Mouse (Mus musculus) intestine, embryonic 16.5 days (tissue): ENCODE data around the gene Slc39a11. TPM values are rescaled to one million over a fixed set of nuclear protein-coding genes. Genes with fewer than 3 reads are reported as not detected.

Experiments
- ATAC-seq: fragments of 200-750 bp; cut with Nextera tagmentation; 2 replicates; pipeline ENCODE4 v1.8.0; 2017; ENCODE audit warnings: moderate TSS enrichment, moderate library complexity
- H3K27ac ChIP-seq: fragments of 300-500 bp; sonication (generic); 2 replicates; pipeline ENCODE4 v1.5.1; 2014; ENCODE audit warnings: mild to moderate bottlenecking, low read length
- H3K27me3 ChIP-seq: fragments of 300-500 bp; sonication (generic); replicated peaks from 2 replicates; pipeline ENCODE4 v1.6.1; 2014; ENCODE audit warnings: low read length, control low read depth, mixed read lengths; ENCODE audit not compliant: control insufficient read depth, insufficient read depth
- H3K36me3 ChIP-seq: fragments of 300-500 bp; sonication (generic); 2 replicates; pipeline ENCODE4 v1.6.1; 2014; ENCODE audit warnings: low read length, control low read depth; ENCODE audit not compliant: control insufficient read depth, insufficient read depth
- H3K4me1 ChIP-seq: fragments of 300-500 bp; sonication (generic); 2 replicates; pipeline ENCODE4 v1.6.1; 2014; ENCODE audit warnings: low read length, control low read depth, mixed read lengths; ENCODE audit not compliant: control insufficient read depth, insufficient read depth
- H3K4me2 ChIP-seq: fragments of 300-500 bp; sonication (generic); 2 replicates; pipeline ENCODE4 v1.6.1; 2014; ENCODE audit warnings: low read depth, low read length, control low read depth
- H3K4me3 ChIP-seq: fragments of 300-500 bp; sonication (generic); 2 replicates; pipeline ENCODE4 v1.5.1; 2014; ENCODE audit warnings: mild to moderate bottlenecking, low read length
- H3K9ac ChIP-seq: fragments of 300-500 bp; sonication (generic); 2 replicates; pipeline ENCODE4 v1.6.1; 2014; ENCODE audit warnings: low read depth, low read length
- H3K9me3 ChIP-seq: fragments of 300-500 bp; sonication (generic); 2 replicates; pipeline ENCODE4 v1.6.1; 2016; ENCODE audit warnings: low read length, control low read depth; ENCODE audit not compliant: control insufficient read depth
- WGBS: fragments of 180-500 bp; shearing (Covaris S2); extraction: QIAGEN DNeasy Blood & Tissue Kit; methylation state at CpG from one replicate; pipeline ENCODE4 v1.1.7; 2014; 5-methylcytosine and 5-hydroxymethylcytosine counted together
- polyA plus RNA-seq: library from polyadenylated mRNA; unstranded; fragments of >200 nt; fragmentation: Nextera tagmentation; extraction: Ambion mirVana; gene quantifications from 2 replicates; pipeline ENCODE4 v1.2.1, GENCODE M21; 2015

The Slc39a11 gene
- polyA plus RNA-seq, 1 experiment from 2014 or later = 52.8 TPM

GRCm38 (mm10) chr11:113437357-113437756 lies 212.5 kb downstream of the Slc39a11 start:
- no peak overlapping the region for H3K4me2 ChIP-seq
- 0 out of 2 replicates have a peak, but pooled peaks have one; percentile 34 for ATAC-seq
- H3K27me3 ChIP-seq = no peaks in the 10 kb centered on the region
- H3K9ac ChIP-seq = no peak overlapping the region
- no peaks in the 10 kb centered on the region for H3K4me1 ChIP-seq
- H3K27ac ChIP-seq = no peak overlapping the region
- H3K4me3 ChIP-seq = no peak overlapping the region
- no peaks in the 10 kb centered on the region; the same call in 1 of the 2 replicates for H3K36me3 ChIP-seq
- H3K9me3 ChIP-seq = peaks cover 5% of the 10 kb centered on the region; the same call in 1 of the 2 replicates
- WGBS = 81% methylated on average over 9 of the region's 9 CpGs

GRCm38 (mm10) chr11:113436299-113436698 lies 213.6 kb downstream of the Slc39a11 start:
- peaks cover 5% of the 10 kb centered on the region; the same call in 1 of the 2 replicates for H3K9me3 ChIP-seq
- no peak for ATAC-seq

GRCm38 (mm10) chr11:113435696-113436095 lies 214.2 kb downstream of the Slc39a11 start:
- Histone ChIP-seq H3K36me3 (no peaks in the 10 kb centered on the region), H3K4me1 (no peaks in the 10 kb centered on the region), H3K27me3 (no peaks in the 10 kb centered on the region), H3K4me3 (no peak overlapping the region), H3K27ac (no peak overlapping the region), H3K9me3 (no peaks in the 10 kb centered on the region), H3K9ac (no peak overlapping the region), H3K4me2 (no peak overlapping the region)
- no peak for ATAC-seq
- 68% methylated on average over 5 of the region's 5 CpGs for whole genome bisulfite sequencing

More at GRCm38 (mm10) chr11:113436299-113436698, 213.6 kb downstream of the Slc39a11 start:
- H3K9ac ChIP-seq = no peak overlapping the region
- no peak overlapping the region for H3K4me3 ChIP-seq
- H3K27ac ChIP-seq = no peak overlapping the region
- no peaks in the 10 kb centered on the region; the same call in 1 of the 2 replicates for H3K36me3 ChIP-seq
- 83% methylated on average over 6 of the region's 6 CpGs for WGBS
- H3K4me1 ChIP-seq = no peaks in the 10 kb centered on the region
- H3K27me3 ChIP-seq = no peaks in the 10 kb centered on the region
- H3K4me2 ChIP-seq = no peak overlapping the region

GRCm38 (mm10) chr11:113431161-113431560 lies 218.7 kb downstream of the Slc39a11 start:
- Histone ChIP-seq H3K27me3 (no peaks in the 10 kb centered on the region), H3K9me3 (no peaks in the 10 kb centered on the region), H3K4me2 (no peak overlapping the region), H3K36me3 (no peaks in the 10 kb centered on the region), H3K4me3 (no peak overlapping the region), H3K9ac (no peak overlapping the region), H3K4me1 (no peaks in the 10 kb centered on the region), H3K27ac (no peak overlapping the region)
- 76% methylated on average over 7 of the region's 7 CpGs for WGBS
- ATAC-seq = no peak

DNA sequence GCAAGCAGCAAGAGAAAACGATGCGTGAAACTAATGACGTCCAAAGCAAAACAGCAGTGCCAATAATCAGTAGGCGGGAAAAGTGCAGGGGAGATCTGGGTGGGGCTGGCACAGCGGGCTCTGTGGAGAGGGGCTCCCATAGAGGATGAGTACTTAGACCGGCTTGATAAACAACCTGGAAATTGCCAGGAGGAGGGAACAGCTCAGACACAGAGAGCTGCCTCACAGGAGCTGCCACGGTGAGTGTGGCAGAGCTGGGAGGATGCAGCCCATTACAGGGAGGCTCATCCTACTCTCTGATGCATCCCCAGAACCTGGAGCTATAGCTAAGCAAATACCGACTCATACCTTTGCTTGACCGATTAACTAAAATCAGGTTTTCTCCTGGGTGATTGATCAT lies 224.0 kb downstream of the Slc39a11 start:
- Histone ChIP-seq H3K27ac (no peak overlapping the region), H3K27me3 (no peaks in the 10 kb centered on the region), H3K36me3 (no peaks in the 10 kb centered on the region), H3K4me3 (no peak overlapping the region), H3K9ac (no peak overlapping the region), H3K4me1 (0 out of 2 replicates have a peak, but pooled peaks cover 3% of the 10 kb centered on the region), H3K4me2 (no peak overlapping the region), H3K9me3 (no peaks in the 10 kb centered on the region)
- ATAC-seq = no peak
- WGBS = 62% methylated on average over 9 of the region's 9 CpGs

DNA sequence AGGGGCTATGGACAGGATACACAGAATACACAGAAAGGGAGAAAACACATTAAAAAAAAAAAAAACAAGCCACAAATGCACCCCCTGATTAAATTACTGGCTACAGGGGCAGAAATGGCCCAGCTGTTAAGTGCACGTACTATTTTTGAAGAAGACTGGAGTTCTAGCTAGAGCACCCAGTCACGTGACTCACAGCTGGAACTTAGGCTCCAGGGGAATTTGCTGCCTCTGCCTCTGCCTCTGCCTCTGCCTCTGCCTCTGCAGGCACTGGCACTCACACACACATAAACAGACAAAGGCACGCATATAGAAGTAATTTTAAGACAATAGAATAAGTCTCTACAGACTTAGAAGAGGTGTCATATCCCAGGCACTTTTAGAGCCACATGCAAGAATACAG lies 224.4 kb downstream of the Slc39a11 start:
- 53% methylated on average over 3 of the region's 3 CpGs for WGBS
- Histone ChIP-seq H3K9ac (no peak overlapping the region), H3K27ac (no peak overlapping the region), H3K27me3 (no peaks in the 10 kb centered on the region), H3K4me1 (0 out of 2 replicates have a peak, but pooled peaks cover 3% of the 10 kb centered on the region), H3K36me3 (no peaks in the 10 kb centered on the region), H3K4me3 (no peak overlapping the region), H3K4me2 (no peak overlapping the region), H3K9me3 (no peaks in the 10 kb centered on the region)
- ATAC-seq = no peak

GRCm38 (mm10) chr11:113424765-113425164 lies 225.1 kb downstream of the Slc39a11 start:
- WGBS = 72% methylated on average over 3 of the region's 4 CpGs
- peak; percentile 82 for ATAC-seq
- H3K36me3 ChIP-seq = no peaks in the 10 kb centered on the region

DNA sequence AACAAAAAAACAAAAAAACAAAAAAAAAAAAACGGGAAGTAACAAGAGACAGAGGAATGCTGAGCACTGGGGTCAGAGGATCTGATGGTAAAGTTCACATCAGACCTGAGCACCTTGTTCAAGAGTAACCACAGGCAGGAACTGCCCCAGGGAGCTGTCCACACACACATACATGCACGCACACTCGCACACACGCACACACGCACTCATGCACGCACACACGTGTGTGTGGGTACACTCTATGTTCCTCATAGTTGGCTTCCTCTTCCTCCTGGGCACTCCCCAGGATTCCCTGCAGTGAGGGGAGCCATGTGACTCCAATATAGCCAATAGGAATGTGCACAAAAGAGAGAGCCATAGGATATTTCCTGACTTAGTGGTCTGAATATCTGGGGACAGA lies 227.3 kb downstream of the Slc39a11 start:
- Histone ChIP-seq H3K4me1 (0 out of 2 replicates have a peak, but pooled peaks cover 3% of the 10 kb centered on the region), H3K9ac (no peak overlapping the region), H3K27ac (no peak overlapping the region), H3K27me3 (no peaks in the 10 kb centered on the region), H3K4me2 (no peak overlapping the region), H3K4me3 (no peak overlapping the region), H3K9me3 (no peaks in the 10 kb centered on the region), H3K36me3 (no peaks in the 10 kb centered on the region)
- no peak for ATAC-seq
- WGBS = 94% methylated on average over 7 of the region's 7 CpGs

More at GRCm38 (mm10) chr11:113424765-113425164, 225.1 kb downstream of the Slc39a11 start:
- no peak overlapping the region for H3K9ac ChIP-seq
- no peaks in the 10 kb centered on the region for H3K9me3 ChIP-seq
- H3K4me1 ChIP-seq = 0 out of 2 replicates have a peak, but pooled peaks cover 3% of the 10 kb centered on the region
- no peak overlapping the region for H3K27ac ChIP-seq
- H3K27me3 ChIP-seq = no peaks in the 10 kb centered on the region
- H3K4me2 ChIP-seq = no peak overlapping the region
- no peak overlapping the region for H3K4me3 ChIP-seq

DNA sequence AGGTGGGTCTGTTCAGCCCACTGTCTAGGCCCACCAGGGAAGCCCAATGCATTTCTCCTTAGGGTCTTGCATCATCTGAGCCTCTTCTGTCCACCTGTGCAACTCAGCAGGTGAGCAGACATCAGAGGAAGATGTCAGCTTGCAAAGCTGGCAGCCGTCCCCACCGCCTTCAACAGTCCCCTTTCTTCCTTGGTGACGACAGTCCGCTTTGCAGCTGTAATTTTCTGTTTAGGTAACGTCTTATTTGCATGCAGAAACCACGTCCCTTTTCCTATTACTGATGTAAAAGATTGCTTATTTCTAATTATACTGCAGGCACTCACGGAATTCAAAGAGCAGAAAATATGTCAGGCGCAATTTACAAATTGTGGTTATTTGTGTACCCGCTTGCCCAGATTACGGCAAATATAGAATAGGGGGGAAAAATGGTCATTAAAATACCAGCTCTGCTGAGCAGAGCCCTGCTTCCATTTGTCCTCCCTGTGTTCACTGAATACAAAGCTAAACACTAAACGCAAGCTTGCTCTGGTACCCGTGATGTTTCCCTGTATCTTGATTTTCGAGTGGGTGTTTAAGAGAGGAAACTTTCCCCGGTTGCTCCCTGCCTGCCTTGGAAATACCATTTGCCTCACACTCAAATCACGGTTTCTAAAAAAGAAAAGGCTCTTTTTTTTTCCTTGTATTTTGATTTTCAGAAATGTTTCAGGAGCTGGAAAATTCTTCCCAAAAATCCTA lies 230.8 kb downstream of the Slc39a11 start:
- no peak for ATAC-seq
- no peak overlapping the region for H3K4me3 ChIP-seq
- WGBS = 81% methylated on average over 15 of the region's 15 CpGs
- H3K36me3 ChIP-seq = no peaks in the 10 kb centered on the region
- no peaks in the 10 kb centered on the region for H3K27me3 ChIP-seq
- H3K4me2 ChIP-seq = no peak overlapping the region
- H3K9ac ChIP-seq = no peak overlapping the region
- H3K4me1 ChIP-seq = no peaks in the 10 kb centered on the region
- H3K9me3 ChIP-seq = no peaks in the 10 kb centered on the region
- H3K27ac ChIP-seq = no peak overlapping the region
